Mouse (Mus musculus): ENCODE results near the gene Akr1c21. TPM values are rescaled to one million over a fixed set of nuclear protein-coding genes. Genes with fewer than 3 reads are reported as not detected.
"Not testable (repeated sequence)": the region's sequence is repeated elsewhere in the genome, so short reads cannot be mapped to it uniquely, and the experiment has no call there.

The Akr1c21 gene
- not detected for total RNA-seq (2021)
- long read RNA-seq, experiment 1, result 0 reads
- long read RNA-seq, experiment 2, result 0 reads

DNA sequence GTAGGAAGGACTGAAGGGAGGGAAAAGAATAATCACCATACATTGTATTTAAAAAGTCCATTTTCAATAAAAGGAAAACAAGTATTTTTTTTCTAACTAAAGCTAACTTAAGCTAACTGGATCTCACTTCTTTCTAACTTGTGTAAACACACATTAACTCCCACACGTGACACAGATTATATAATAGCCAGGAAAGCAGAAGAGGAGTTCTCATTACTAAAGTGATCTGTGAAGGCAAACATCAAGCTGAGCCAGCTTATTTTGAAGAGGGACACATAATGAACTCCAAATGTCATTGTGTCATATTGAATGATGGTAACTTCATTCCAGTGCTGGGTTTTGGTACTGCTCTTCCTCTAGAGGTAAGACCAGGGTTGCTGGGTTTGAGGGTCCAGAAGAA, at the start of gene Akr1c21:
Gene Akr1c21, plus strand, starts transcription at position 205 of the 400 bp plus-strand sequence.
- no peak for DNase-seq

- DNase-seq, result no peak
These were observed 14.7 kb upstream of the Akr1c21 start for GRCm38 (mm10) chr13:4559143-4559542.

DNA sequence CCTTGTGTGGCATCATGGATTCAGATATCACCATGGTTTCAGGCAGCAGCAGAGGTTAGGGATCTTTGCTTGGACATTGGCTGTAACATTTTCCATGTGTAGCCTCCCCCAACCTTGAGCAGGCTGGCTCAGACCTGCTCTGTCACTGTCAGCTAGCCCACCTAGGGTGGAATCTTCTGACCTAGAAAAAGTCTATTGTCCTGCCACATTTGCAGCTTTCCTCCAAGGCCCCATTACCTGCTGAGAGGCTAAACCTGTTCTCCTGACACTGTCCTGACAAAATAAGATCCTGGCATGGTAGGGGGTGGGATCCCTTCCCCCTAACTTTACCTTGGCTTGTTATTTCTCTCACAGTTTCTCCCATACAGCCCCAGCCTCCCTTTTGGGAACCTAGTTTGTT, 13.4 kb upstream of the Akr1c21 start:
- DNase-seq, result no peak

- DNase-seq, result no peak
These were observed 7.9 kb upstream of the Akr1c21 start for GRCm38 (mm10) chr13:4565996-4566395.

GRCm38 (mm10) chr13:4576921-4577320, 3.0 kb downstream of the Akr1c21 start:
- no peak for DNase-seq

DNA sequence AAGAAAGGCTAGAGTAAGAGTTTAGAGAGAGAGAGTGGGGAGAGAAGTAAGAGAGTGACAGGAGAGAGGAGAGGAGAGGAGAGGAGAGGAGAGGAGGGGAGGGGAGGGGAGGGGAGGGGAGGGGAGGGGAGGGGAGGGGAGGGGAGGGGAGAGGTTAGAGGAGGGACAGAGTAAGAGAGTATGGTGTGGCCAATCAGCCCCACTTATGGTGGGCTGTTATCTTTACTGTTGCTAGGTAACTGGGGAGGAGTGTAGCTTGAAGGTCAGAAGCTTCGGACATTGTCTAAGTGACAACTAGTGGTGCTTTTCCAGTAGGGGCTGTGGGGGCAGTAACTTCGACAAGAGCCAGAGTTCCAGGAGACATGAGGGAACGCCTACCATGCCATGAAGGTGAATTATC, 29.6 kb downstream of the Akr1c21 start:
- not testable (repeated sequence) for DNase-seq

DNA sequence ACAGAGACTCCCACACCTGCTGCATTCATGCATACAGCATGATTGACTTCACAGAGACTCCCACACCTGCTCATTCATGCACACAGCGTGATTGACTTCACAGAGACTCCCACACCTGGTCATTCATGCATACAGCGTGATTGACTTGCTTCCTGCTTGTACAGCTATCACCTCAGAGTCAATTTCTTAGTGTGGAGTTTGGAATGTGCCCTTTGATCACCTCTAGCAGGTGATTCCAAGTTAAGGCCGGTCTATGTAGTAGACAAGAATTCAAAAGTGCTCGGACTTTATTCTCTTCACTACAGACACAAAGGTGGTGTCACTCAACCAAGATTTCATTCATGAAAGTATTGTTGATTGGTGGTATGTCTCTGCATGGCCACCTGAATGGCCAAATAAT, 32.9 kb downstream of the Akr1c21 start:
- no peak for DNase-seq

DNA sequence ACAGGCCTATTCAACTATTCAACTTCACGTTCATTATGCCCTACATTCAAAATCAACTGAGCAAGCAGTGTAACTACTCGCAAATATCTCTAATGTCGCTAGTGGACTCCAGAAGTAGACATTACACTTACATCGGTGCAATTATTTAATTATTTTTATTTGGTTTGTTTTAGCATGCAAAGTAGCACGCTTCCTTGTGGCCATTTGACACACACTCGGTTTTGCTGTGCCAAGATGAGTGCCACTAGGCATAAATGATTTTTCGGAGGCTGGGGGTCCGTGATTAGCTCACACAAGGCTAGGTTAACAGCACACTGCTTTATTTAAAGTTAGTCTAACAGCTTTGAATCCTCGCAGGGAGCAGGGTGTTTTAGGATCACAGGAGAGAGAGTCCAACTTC, 34.7 kb downstream of the Akr1c21 start:
- no peak for DNase-seq

DNA sequence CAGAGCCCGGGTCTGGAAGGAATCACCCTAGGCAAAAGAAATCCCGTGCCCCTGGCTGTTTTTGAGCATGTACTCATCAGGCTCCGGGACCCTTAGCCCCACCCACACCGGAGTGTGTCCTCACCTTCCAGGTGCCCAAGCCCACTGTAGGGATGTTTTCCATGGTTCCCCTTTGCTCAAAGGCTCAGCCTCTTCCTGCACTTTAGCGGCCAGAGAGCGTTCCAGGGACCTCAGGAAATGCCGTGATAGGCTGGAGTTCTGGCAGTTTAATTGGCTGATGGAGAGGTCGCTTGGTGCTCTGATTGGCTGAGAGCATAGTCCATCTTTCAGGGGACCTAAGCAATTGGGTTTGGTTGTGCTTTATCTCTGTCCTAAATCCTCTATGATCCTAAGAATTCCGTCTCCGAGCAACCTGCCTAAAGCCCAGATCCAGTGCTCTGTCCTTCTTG, 35.1 kb downstream of the Akr1c21 start, which contains the start of gene Akr1e1:
Gene Akr1e1, minus strand, starts transcription at position 214 of the 449 bp plus-strand sequence.
- DNase-seq, result peak; percentile 91

- DNase-seq, result no peak
These were observed 37.0 kb downstream of the Akr1c21 start for GRCm38 (mm10) chr13:4610902-4611301.

Other genes starting within 250 kb of the Akr1c21 start
- gene Akr1c6, start 139.8 kb upstream of the Akr1c21 start, total RNA-seq (2021), result not detected
- gene Akr1c20, start 50.7 kb upstream of the Akr1c21 start, total RNA-seq (2021), result not detected
- gene Akr1e1, start 35.1 kb downstream of the Akr1c21 start, total RNA-seq (2021), result 10 to 100 TPM; 13.9 to 14.2 TPM